Mouse (Mus musculus) spleen, embryonic (tissue): ENCODE results near the gene Rer1.

ENCODE experiments used
- CTCF ChIA-PET: fragments of 350-600 bp; sonication (Branson Sonifier 250); formaldehyde crosslinking; loops from one replicate; lab custom pipeline; 2022; lab: Charles Lee

Rer1 gene

GRCm38 (mm10) chr4:155076677-155077076, 9.5 kb downstream of the Rer1 start:
- CTCF ChIA-PET: no interaction called here

- CTCF ChIA-PET: no interaction called here
These were observed 10.4 kb downstream of the Rer1 start for GRCm38 (mm10) chr4:155075813-155076212.

- CTCF ChIA-PET: no interaction called here
These were observed 11.0 kb downstream of the Rer1 start for GRCm38 (mm10) chr4:155075137-155075536.

GRCm38 (mm10) chr4:155074418-155074817, 11.8 kb downstream of the Rer1 start:
- CTCF ChIA-PET: no interaction called here

- CTCF ChIA-PET: no interaction called here
These were observed 15.3 kb downstream of the Rer1 start for GRCm38 (mm10) chr4:155070921-155071320.

- CTCF ChIA-PET: no interaction called here
These were observed 16.0 kb downstream of the Rer1 start for GRCm38 (mm10) chr4:155070199-155070598.

- CTCF ChIA-PET: no interaction called here
These were observed 17.0 kb downstream of the Rer1 start for GRCm38 (mm10) chr4:155069191-155069590.

GRCm38 (mm10) chr4:155068357-155068972, 17.7 kb downstream of the Rer1 start:
- CTCF ChIA-PET: no interaction called here

GRCm38 (mm10) chr4:155066834-155067522, 19.2 kb downstream of the Rer1 start, which contains the start of gene Pex10:
TSS of gene Pex10 (plus strand) at chr4:155067016.
- CTCF ChIA-PET: interaction anchor here (0.5 to 1.2 kb wide), 3 partner anchors 154 to 272 kb away, joined by 3 to 4 read pairs (median 3); no protein-coding TSS in a partner anchor

GRCm38 (mm10) chr4:155065970-155066833, 20.0 kb downstream of the Rer1 start:
- CTCF ChIA-PET: interaction anchor here (0.5 to 1.2 kb wide), 5 partner anchors 154 to 272 kb away, joined by 3 to 4 read pairs (median 3); no protein-coding TSS in a partner anchor

- CTCF ChIA-PET: interaction anchor here (1.2 kb wide), 1 partner anchor 182 kb away, joined by 3 read pairs; no protein-coding TSS in a partner anchor
These were observed 21.7 kb downstream of the Rer1 start for GRCm38 (mm10) chr4:155064474-155064873.

- CTCF ChIA-PET: interaction anchor here (0.9 kb wide), 1 partner anchor 186 kb away, joined by 4 read pairs; no protein-coding TSS in a partner anchor
These were observed 22.3 kb downstream of the Rer1 start for GRCm38 (mm10) chr4:155063895-155064294.

GRCm38 (mm10) chr4:155058325-155058724, 27.9 kb downstream of the Rer1 start:
- CTCF ChIA-PET: interaction anchor here (0.5 kb wide), 1 partner anchor 111 kb away, joined by 6 read pairs; no protein-coding TSS in a partner anchor

- CTCF ChIA-PET: no interaction called here
These were observed 29.5 kb downstream of the Rer1 start, which contains the start of gene Plch2 for GRCm38 (mm10) chr4:155056724-155057123. TSS of gene Plch2 (minus strand) at chr4:155056784.

GRCm38 (mm10) chr4:155050116-155050515, 36.1 kb downstream of the Rer1 start:
- CTCF ChIA-PET: no interaction called here

- CTCF ChIA-PET: no interaction called here
These were observed 39.5 kb downstream of the Rer1 start for GRCm38 (mm10) chr4:155046636-155047035.

- CTCF ChIA-PET: no interaction called here
These were observed 42.9 kb downstream of the Rer1 start for GRCm38 (mm10) chr4:155043289-155043625.

- CTCF ChIA-PET: no interaction called here
These were observed 43.4 kb downstream of the Rer1 start for GRCm38 (mm10) chr4:155042606-155043288.

GRCm38 (mm10) chr4:155040696-155041095, 45.5 kb downstream of the Rer1 start:
- CTCF ChIA-PET: no interaction called here

GRCm38 (mm10) chr4:155040197-155040596, 46.0 kb downstream of the Rer1 start:
- CTCF ChIA-PET: no interaction called here

GRCm38 (mm10) chr4:155034787-155035186, 51.4 kb downstream of the Rer1 start:
- CTCF ChIA-PET: interaction anchor here (0.6 kb wide), 1 partner anchor 48 kb away, joined by 4 read pairs; no protein-coding TSS in a partner anchor
